Mouse (Mus musculus): ENCODE results near the gene Prx. TPM values are rescaled to one million over a fixed set of nuclear protein-coding genes. Genes with fewer than 3 reads are reported as not detected.

The Prx gene
- polyA plus RNA-seq, 1 experiment from 2014 or later, result 2.2 TPM

DNA sequence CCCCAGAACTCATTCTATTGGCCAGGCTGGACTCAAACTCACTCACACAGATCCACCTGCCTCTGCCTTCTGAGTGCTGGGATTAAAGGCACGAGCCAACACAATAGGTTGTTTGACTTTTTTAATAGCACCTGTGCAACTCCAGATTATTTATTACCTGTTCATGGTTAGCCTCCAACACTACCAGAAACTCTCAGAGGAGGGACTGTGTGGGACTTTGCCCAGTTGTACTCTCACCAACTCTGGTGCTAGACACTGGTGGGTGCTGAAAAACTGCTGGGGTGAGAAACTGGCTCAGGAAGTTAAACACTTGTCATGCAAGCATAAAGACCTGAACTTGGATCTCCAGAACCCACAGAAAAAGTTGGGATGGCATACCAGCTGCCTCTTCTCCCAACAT is 19.4 kb upstream of the Prx start:
- Histone ChIP-seq H3K9ac (ENCODE audit: low read depth, low read length) (0 out of 2 replicates have a peak overlapping the region, but pooled peaks have one; percentile 44), H3K4me2 (ENCODE audit: low read depth, low read length) (peak overlapping the region; percentile 57), H3K9me3 (ENCODE audit: control insufficient read depth, low read length) (no peaks in the 10 kb centered on the region), H3K27ac (ENCODE audit: low read length) (peak overlapping the region; percentile 86), H3K36me3 (ENCODE audit: control insufficient read depth, insufficient read depth, low read length) (peaks cover 7% of the 10 kb centered on the region; the same call in 1 of the 2 replicates), H3K4me1 (ENCODE audit: control insufficient read depth, insufficient read depth, low read length) (peaks cover 26% of the 10 kb centered on the region), H3K27me3 (replicated peaks; ENCODE audit: control insufficient read depth, insufficient read depth, low read length) (no peaks in the 10 kb centered on the region), H3K4me3 (ENCODE audit: low read length) (peak overlapping the region; percentile 41)
- 0 out of 2 replicates have a peak, but pooled peaks have one; percentile 8 for ATAC-seq
- 49% methylated on average over 1 of the region's 1 CpGs for WGBS

DNA sequence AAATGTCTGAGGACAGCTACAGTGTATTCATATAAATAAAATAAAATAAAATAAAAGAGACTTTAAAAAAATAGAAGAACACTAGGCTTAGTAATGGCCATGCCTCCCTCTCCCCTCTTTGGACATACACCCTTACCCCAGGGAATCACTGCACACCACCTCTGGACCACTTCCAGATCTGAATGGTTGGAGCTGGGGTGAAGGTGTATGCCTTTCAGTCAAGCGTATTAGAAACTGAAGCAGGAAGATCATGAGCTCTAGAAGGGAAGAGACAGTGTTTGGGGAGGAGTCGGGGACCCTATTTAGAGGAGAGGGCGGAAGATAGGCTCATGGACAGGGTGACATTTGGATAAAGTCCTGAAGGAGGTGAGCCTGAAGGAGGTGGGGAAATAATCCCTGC is 18.6 kb upstream of the Prx start:
- ATAC-seq, result no peak
- peak overlapping the region; percentile 64 for H3K9ac ChIP-seq (ENCODE audit: low read depth, low read length)
- peak overlapping the region; percentile 41 for H3K4me3 ChIP-seq (ENCODE audit: low read length)
- H3K27me3 ChIP-seq (replicated peaks; ENCODE audit: control insufficient read depth, insufficient read depth, low read length), result no peaks in the 10 kb centered on the region
- H3K4me2 ChIP-seq (ENCODE audit: low read depth, low read length), result peak overlapping the region; percentile 57
- H3K4me1 ChIP-seq (ENCODE audit: control insufficient read depth, insufficient read depth, low read length), result peaks cover 23% of the 10 kb centered on the region
- no peaks in the 10 kb centered on the region for H3K9me3 ChIP-seq (ENCODE audit: control insufficient read depth, low read length)
- H3K27ac ChIP-seq (ENCODE audit: low read length), result peak overlapping the region; percentile 86
- peaks cover 7% of the 10 kb centered on the region; the same call in 1 of the 2 replicates for H3K36me3 ChIP-seq (ENCODE audit: control insufficient read depth, insufficient read depth, low read length)
- 46% methylated on average over 3 of the region's 3 CpGs for WGBS

DNA sequence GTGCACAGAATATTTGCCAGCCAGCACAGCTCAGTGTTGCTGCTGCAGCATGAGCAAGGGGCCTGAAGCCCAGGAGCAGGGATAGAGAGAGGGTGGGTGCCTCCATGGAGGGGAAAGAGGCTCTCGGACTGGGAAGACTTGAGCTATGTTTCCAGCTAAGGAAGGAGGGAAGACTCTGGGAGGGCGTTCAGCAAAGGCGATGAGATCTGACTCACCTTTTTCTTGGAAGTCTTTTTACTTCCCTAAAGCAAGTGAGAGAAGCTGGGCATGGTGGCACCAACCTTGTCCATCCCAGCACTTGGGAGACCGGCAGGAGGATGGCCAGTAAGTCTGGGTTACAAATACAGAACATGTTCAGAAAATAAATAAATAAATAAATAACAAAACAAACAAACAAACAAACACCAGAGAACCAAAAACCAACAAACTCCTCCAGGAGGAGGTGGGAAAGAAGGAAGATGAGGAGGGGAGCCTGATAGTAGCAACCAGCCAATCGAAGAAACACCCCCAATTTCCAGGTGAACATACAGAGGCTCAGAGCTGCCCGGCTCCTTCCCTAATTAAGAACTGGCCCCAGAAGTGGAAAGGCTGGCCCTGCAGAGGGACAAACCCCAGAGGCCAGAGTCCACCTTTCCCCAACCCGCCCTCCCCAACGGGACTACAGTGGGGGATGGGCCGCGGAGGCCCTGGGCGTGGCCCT is 18.0 kb upstream of the Prx start:
- H3K27ac ChIP-seq (ENCODE audit: low read length), result peak overlapping the region; percentile 86
- peak overlapping the region; percentile 64 for H3K9ac ChIP-seq (ENCODE audit: low read depth, low read length)
- peak; percentile 9; the same call in 1 of the 2 replicates for ATAC-seq
- no peaks in the 10 kb centered on the region for H3K9me3 ChIP-seq (ENCODE audit: control insufficient read depth, low read length)
- peak overlapping the region; percentile 41 for H3K4me3 ChIP-seq (ENCODE audit: low read length)
- no peaks in the 10 kb centered on the region for H3K27me3 ChIP-seq (replicated peaks; ENCODE audit: control insufficient read depth, insufficient read depth, low read length)
- WGBS, result 8% methylated on average over 10 of the region's 11 CpGs
- H3K36me3 ChIP-seq (ENCODE audit: control insufficient read depth, insufficient read depth, low read length), result peaks cover 7% of the 10 kb centered on the region; the same call in 1 of the 2 replicates
- H3K4me1 ChIP-seq (ENCODE audit: control insufficient read depth, insufficient read depth, low read length), result peaks cover 21% of the 10 kb centered on the region
- H3K4me2 ChIP-seq (ENCODE audit: low read depth, low read length), result peak overlapping the region; percentile 57

DNA sequence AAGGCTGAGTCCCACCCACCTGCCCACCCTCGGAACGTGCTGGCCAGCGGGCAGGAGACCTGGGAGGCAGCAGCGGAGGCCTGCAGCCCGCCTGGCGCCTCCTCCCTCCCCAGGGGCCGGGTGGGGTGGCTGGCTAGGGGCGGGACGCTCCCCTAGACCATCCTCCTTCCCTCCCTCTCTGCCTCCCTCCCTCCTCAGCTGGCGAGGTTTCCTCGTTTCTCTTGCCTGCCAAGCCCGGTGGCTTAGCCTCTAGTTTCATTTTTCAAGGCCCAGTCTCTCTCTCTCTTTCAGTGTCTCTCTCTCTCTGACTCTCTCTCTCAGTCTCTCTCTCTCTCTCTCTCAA is 17.5 kb upstream of the Prx start:
- peaks cover 3% of the 10 kb centered on the region; the same call in 1 of the 2 replicates for H3K36me3 ChIP-seq (ENCODE audit: control insufficient read depth, insufficient read depth, low read length)
- H3K4me2 ChIP-seq (ENCODE audit: low read depth, low read length), result peak overlapping the region; percentile 57
- no peaks in the 10 kb centered on the region for H3K9me3 ChIP-seq (ENCODE audit: control insufficient read depth, low read length)
- peak overlapping the region; percentile 41 for H3K4me3 ChIP-seq (ENCODE audit: low read length)
- no peaks in the 10 kb centered on the region for H3K27me3 ChIP-seq (replicated peaks; ENCODE audit: control insufficient read depth, insufficient read depth, low read length)
- H3K27ac ChIP-seq (ENCODE audit: low read length), result peak overlapping the region; percentile 86
- peak; percentile 96 for ATAC-seq
- peak overlapping the region; percentile 64 for H3K9ac ChIP-seq (ENCODE audit: low read depth, low read length)
- peaks cover 21% of the 10 kb centered on the region for H3K4me1 ChIP-seq (ENCODE audit: control insufficient read depth, insufficient read depth, low read length)
- 0% methylated on average over 9 of the region's 12 CpGs for WGBS

DNA sequence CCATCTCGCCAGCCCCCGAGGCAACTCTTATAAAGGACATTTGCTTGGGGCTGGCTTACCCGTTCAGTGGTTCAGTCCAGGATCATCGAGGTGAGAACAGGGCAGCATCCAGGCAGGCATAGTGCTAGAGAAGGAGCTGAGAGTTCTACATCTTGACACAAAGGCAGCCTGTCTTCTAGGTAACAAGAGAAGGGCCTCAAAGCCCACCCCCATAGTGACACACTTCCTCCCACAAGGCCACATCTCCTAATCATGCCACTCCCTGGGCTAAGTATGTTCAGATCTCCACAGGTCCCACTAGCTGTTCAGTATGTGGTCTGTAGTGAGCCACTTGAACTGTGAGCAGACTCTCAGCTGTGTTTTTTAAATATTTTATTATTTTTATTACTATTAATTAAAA is 15.3 kb upstream of the Prx start:
- Histone ChIP-seq H3K9ac (ENCODE audit: low read depth, low read length) (no peak overlapping the region), H3K9me3 (ENCODE audit: control insufficient read depth, low read length) (no peaks in the 10 kb centered on the region), H3K27me3 (replicated peaks; ENCODE audit: control insufficient read depth, insufficient read depth, low read length) (no peaks in the 10 kb centered on the region), H3K4me3 (ENCODE audit: low read length) (no peak overlapping the region), H3K27ac (ENCODE audit: low read length) (no peak overlapping the region), H3K4me1 (ENCODE audit: control insufficient read depth, insufficient read depth, low read length) (peaks cover 17% of the 10 kb centered on the region), H3K4me2 (ENCODE audit: low read depth, low read length) (no peak overlapping the region), H3K36me3 (ENCODE audit: control insufficient read depth, insufficient read depth, low read length) (no peaks in the 10 kb centered on the region)
- WGBS, result 84% methylated on average over 4 of the region's 4 CpGs
- no peak for ATAC-seq

DNA sequence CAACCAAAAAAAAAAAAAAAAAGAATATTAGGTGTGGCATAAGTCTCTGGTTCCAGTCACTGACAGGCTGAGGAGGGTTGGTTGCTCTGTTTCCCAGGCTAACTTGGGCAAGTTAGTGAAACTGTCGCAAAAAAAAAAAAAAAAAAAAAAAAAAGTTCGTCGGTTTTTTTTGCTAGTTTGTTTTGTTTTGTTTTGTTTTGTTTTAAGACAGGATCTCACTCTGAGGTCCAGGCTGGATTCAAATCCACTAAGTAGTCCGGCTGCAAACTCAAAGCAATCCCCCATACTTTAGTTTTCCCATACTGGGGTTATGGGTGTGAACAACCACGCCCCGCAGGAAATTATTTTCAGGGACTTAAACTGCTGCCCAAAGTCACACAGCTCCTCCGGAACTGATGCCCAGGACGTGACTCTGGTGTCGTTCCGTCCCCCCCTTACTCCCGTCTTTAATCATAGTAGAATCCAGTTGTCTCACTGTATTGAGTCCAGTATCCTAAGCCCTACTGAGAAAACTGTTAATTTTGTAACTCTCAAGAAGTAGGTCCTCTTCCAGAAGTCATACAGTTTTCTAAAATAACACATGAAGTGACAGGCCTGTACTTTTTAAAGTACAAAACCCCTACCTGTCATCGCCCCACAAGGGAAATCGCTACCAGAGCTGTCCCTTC is 12.9 kb upstream of the Prx start:
- ATAC-seq, result no peak
- H3K27me3 ChIP-seq (replicated peaks; ENCODE audit: control insufficient read depth, insufficient read depth, low read length), result no peaks in the 10 kb centered on the region
- 4% methylated on average over 13 of the region's 13 CpGs for WGBS

DNA sequence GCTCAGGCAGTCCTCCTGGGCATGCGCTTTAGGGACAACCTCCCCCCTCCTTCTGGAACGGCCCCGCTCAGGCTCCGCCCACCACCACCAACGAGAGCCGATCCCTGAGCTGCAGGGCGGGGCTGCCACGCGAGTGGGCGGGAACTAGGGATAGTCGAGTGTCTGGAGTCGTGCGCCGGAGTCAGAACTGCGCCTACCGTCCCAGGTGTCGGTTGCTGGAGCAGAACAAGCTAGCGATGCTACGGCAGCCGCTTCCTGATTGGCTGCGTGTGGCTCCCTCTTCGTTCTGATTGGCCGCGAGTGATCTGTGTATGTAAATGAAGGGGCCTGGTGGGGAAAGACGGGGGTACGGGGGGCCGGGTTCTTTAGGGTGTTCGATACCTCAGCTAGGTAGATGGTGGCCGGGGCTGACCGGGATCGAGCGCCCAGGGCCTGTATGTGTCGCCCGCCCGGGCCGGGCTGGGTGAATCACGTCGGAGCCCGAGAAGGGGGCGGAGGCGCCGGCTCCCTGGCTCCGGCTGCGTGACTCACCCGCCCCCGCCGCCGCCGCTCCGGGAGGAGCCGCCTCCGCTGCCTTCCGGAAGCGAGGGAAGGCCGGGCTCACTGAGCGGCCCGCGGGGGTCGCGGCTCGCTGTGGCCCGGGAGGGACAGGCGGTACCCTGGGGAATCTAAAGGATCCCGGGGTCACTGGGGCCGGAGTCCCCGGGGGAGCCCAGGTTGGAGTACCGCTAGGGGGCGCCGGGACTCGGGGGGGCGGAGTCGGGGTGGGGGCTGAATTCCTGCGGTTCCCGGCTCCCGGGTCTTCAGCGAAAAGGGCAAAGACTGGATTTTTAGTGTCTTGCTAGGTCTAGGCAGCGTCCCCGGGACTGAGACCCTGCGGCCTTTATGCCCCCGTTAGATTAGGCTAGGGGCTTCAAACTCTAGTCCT is 12.1 kb upstream of the Prx start, which contains the start of gene Sertad1:
Gene Sertad1, plus strand, starts transcription at position 141 of the 928 bp plus-strand sequence.
- no peaks in the 10 kb centered on the region for H3K27me3 ChIP-seq (replicated peaks; ENCODE audit: control insufficient read depth, insufficient read depth, low read length)
- WGBS, result under 1% methylated on average over 66 of the region's 80 CpGs
- peaks cover 36% of the 10 kb centered on the region for H3K4me1 ChIP-seq (ENCODE audit: control insufficient read depth, insufficient read depth, low read length)
- 0 out of 2 replicates have a peak, but pooled peaks cover 3% of the 10 kb centered on the region for H3K36me3 ChIP-seq (ENCODE audit: control insufficient read depth, insufficient read depth, low read length)
- peak; percentile 90 for ATAC-seq
- H3K9ac ChIP-seq (ENCODE audit: low read depth, low read length), result peak within 1 kb of the TSS; percentile 94
- no peaks in the 10 kb centered on the region for H3K9me3 ChIP-seq (ENCODE audit: control insufficient read depth, low read length)
- peak within 1 kb of the TSS; percentile 82 for H3K4me3 ChIP-seq (ENCODE audit: low read length)
- peak within 1 kb of the TSS; percentile 99 for H3K27ac ChIP-seq (ENCODE audit: low read length)
- peak within 1 kb of the TSS; percentile 76 for H3K4me2 ChIP-seq (ENCODE audit: low read depth, low read length)

More for the DNA sequence above, 12.9 kb upstream of the Prx start:
- H3K4me1 ChIP-seq (ENCODE audit: control insufficient read depth, insufficient read depth, low read length), result peaks cover 31% of the 10 kb centered on the region
- peak overlapping the region; percentile 82 for H3K4me3 ChIP-seq (ENCODE audit: low read length)
- H3K9me3 ChIP-seq (ENCODE audit: control insufficient read depth, low read length), result no peaks in the 10 kb centered on the region
- H3K36me3 ChIP-seq (ENCODE audit: control insufficient read depth, insufficient read depth, low read length), result 0 out of 2 replicates have a peak, but pooled peaks cover 3% of the 10 kb centered on the region
- peak overlapping the region; percentile 76 for H3K4me2 ChIP-seq (ENCODE audit: low read depth, low read length)
- peak overlapping the region; percentile 91 for H3K27ac ChIP-seq (ENCODE audit: low read length)
- peak overlapping the region; percentile 94 for H3K9ac ChIP-seq (ENCODE audit: low read depth, low read length)

DNA sequence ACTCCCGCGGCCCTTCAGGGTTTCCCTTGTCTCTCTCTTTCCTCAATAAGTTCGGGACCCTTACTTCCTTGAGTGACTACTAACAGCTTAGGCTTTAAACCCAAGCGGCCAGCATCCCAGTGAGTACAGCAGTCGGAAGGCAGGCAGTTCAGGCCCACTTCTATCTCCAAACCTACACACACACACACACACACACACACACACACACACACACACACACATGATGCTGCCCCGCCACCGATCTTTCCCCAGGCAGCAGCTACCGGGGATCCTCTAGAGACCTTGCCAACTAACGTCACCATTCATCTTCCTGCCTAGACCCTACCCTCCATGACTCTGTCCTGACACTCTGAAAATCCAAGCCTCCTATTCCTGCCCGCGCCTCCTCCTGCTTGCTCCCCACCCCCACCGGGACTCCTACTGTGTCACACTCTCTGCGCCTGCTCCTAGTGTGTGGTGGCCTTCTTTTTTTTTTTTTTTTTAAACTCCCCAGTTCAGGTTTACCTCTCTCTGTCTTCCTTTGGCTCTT is 11.3 kb upstream of the Prx start:
- peak overlapping the region; percentile 63 for H3K4me2 ChIP-seq (ENCODE audit: low read depth, low read length)
- H3K4me1 ChIP-seq (ENCODE audit: control insufficient read depth, insufficient read depth, low read length), result peaks cover 36% of the 10 kb centered on the region
- H3K9me3 ChIP-seq (ENCODE audit: control insufficient read depth, low read length), result no peaks in the 10 kb centered on the region
- no peak for ATAC-seq
- H3K27me3 ChIP-seq (replicated peaks; ENCODE audit: control insufficient read depth, insufficient read depth, low read length), result no peaks in the 10 kb centered on the region
- H3K36me3 ChIP-seq (ENCODE audit: control insufficient read depth, insufficient read depth, low read length), result 0 out of 2 replicates have a peak, but pooled peaks cover 3% of the 10 kb centered on the region
- peak overlapping the region; percentile 99 for H3K27ac ChIP-seq (ENCODE audit: low read length)
- peak overlapping the region; percentile 94 for H3K9ac ChIP-seq (ENCODE audit: low read depth, low read length)
- WGBS, result 2% methylated on average over 13 of the region's 13 CpGs
- H3K4me3 ChIP-seq (ENCODE audit: low read length), result peak overlapping the region; percentile 82

All from intestine, embryonic 16.5 days (tissue).